Mouse (Mus musculus) heart, embryonic 15.5 days (tissue): ENCODE data around the gene Fubp3. TPM values are rescaled to one million over a fixed set of nuclear protein-coding genes. Genes with fewer than 3 reads are reported as not detected.
"Not testable (repeated sequence)": the region's sequence is repeated elsewhere in the genome, so short reads cannot be mapped to it uniquely, and the experiment has no call there.

Experiments
- ATAC-seq: fragments of 200-750 bp; cut with Nextera tagmentation; replicated peaks from 2 replicates; pipeline ENCODE4 v1.8.0; 2017; ENCODE audit warnings: low read depth, moderate TSS enrichment; ENCODE audit not compliant: insufficient number of reproducible peaks, insufficient read depth, low FRiP score
- H3K27ac ChIP-seq: fragments of 300-500 bp; sonication (generic); 2 replicates; pipeline ENCODE4 v1.5.1; 2015; ENCODE audit warnings: mild to moderate bottlenecking, inconsistent platforms
- H3K27me3 ChIP-seq: fragments of 300-500 bp; sonication (generic); 2 replicates; pipeline ENCODE4 v1.6.1; 2015; ENCODE audit warnings: inconsistent platforms
- H3K36me3 ChIP-seq: fragments of 300-500 bp; sonication (generic); 2 replicates; pipeline ENCODE4 v1.6.1; 2015; ENCODE audit warnings: mild to moderate bottlenecking, inconsistent platforms
- H3K4me1 ChIP-seq: fragments of 300-500 bp; sonication (generic); replicated peaks from 2 replicates; pipeline ENCODE4 v1.6.1; 2015; ENCODE audit warnings: inconsistent platforms
- H3K4me2 ChIP-seq: fragments of 300-500 bp; sonication (generic); 2 replicates; pipeline ENCODE4 v1.6.1; 2015; ENCODE audit warnings: inconsistent platforms, mild to moderate bottlenecking, moderate library complexity
- H3K4me3 ChIP-seq: fragments of 300-500 bp; sonication (generic); 2 replicates; pipeline ENCODE4 v1.5.1; 2015; ENCODE audit warnings: mild to moderate bottlenecking, inconsistent platforms
- H3K9ac ChIP-seq: fragments of 300-500 bp; sonication (generic); 2 replicates; pipeline ENCODE4 v1.6.1; 2015; ENCODE audit warnings: mild to moderate bottlenecking, inconsistent platforms
- H3K9me3 ChIP-seq: fragments of 300-500 bp; sonication (generic); replicated peaks from 2 replicates; pipeline ENCODE4 v1.6.1; 2016; ENCODE audit warnings: inconsistent platforms
- WGBS: fragments of 180-500 bp; shearing (Covaris S2); methylation state at CpG from one replicate; pipeline ENCODE4 v1.1.7; 2015; ENCODE audit warnings: mixed read lengths; 5-methylcytosine and 5-hydroxymethylcytosine counted together
- polyA plus RNA-seq: library from polyadenylated mRNA; unstranded; fragments of >200 nt; fragmentation: Nextera tagmentation; extraction: Ambion mirVana; gene quantifications from 2 replicates; pipeline ENCODE4 v1.2.1, GENCODE M21; 2015

Gene Fubp3
- polyA plus RNA-seq: 43.1 and 44.5 TPM in 2 replicates

DNA sequence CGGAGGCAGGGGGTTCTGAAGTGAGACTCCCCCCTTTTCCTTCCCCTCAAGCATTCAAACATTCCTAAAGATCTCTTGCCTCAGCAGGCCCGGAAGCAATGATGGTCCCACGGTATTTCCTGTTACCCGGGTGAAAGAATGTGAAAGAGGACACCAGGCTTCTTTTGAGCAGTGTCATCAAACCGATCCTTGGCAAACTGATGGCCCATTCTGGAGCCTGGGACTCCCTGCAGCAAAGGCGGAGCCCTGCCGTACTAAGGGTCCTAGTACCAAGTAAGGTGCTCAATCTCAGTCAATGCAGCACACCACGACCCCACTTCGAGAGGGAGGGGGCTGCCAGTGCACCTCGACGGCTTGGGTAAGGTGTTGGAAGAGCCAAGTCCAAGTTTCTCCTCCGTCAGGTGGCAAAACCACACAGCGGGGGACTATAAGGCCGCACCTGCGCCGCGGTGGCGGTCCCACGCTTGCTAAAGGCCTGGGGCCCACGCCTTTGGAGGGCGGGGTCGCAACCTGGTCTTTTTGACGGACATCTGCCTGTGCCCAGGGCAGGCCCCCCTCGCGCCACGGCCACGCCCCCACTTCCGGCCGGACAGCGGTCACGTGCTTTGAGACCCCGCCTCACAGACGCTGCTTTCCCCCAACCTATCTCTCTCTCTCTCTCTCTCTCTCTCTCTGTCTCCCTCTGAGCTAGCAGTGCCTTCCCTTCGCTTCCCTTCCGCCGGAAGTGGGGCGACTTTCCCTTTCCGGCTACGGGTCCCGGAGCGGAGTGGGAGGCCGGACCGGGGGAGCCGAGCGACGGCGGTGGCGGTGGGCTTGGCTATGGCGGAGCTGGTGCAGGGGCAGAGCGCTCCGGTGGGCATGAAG, at the start of gene Fubp3:
Gene Fubp3 (plus strand): TSS at position 601 of the 864 bp plus-strand sequence.
- ATAC-seq: peak; percentile 98
- Histone ChIP-seq H3K27me3 (no peaks in the 10 kb centered on the region), H3K4me1 (peaks cover 16% of the 10 kb centered on the region), H3K4me2 (peak within 1 kb of the TSS; percentile 74), H3K36me3 (no peaks in the 10 kb centered on the region), H3K27ac (peak within 1 kb of the TSS; percentile 85), H3K4me3 (peak within 1 kb of the TSS; percentile 78), H3K9ac (peak within 1 kb of the TSS; percentile 90), H3K9me3 (no peaks in the 10 kb centered on the region)
- WGBS: 1% methylated on average over 51 of the region's 51 CpGs

GRCm38 (mm10) chr2:31524641-31525040, 47.8 kb upstream of the Fubp3 start:
- no peaks in the 10 kb centered on the region for H3K9me3 ChIP-seq
- H3K4me1 ChIP-seq: no peaks in the 10 kb centered on the region
- no peak overlapping the region for H3K4me2 ChIP-seq
- H3K27ac ChIP-seq: no peak overlapping the region
- no peak overlapping the region for H3K4me3 ChIP-seq
- no peak overlapping the region for H3K9ac ChIP-seq
- H3K36me3 ChIP-seq: no peaks in the 10 kb centered on the region
- H3K27me3 ChIP-seq: peaks cover 13% of the 10 kb centered on the region
- no peak for ATAC-seq
- WGBS: 53% methylated on average over 5 of the region's 5 CpGs

DNA sequence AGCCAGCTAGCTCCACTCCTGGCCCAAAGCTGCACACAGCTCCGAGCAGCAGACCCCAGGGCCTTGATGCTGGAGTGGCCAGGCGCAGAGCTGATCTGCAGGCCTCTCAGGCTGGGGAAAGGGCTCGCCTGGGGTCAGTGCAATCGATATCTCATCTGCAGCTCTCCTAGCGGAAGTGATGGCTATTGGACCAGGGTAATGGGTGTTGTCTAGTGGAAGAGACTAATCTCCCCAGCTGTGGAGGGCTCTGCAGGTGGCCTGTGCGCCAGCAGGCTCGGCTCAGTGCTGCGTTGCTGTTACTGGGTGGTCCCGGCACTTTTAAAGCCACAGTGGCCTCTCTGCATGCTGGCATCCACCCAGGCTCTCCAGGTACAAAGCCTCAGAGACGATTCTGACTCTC, 46.7 kb upstream of the Fubp3 start:
- no peak overlapping the region for H3K4me3 ChIP-seq
- no peaks in the 10 kb centered on the region for H3K36me3 ChIP-seq
- no peaks in the 10 kb centered on the region for H3K4me1 ChIP-seq
- 40% methylated on average over 10 of the region's 10 CpGs for WGBS
- peaks cover 13% of the 10 kb centered on the region for H3K27me3 ChIP-seq
- H3K4me2 ChIP-seq: no peak overlapping the region
- no peak overlapping the region for H3K9ac ChIP-seq
- no peak for ATAC-seq
- H3K9me3 ChIP-seq: no peaks in the 10 kb centered on the region
- H3K27ac ChIP-seq: no peak overlapping the region

- H3K4me3 ChIP-seq: no peak overlapping the region
- no peaks in the 10 kb centered on the region for H3K4me1 ChIP-seq
- ATAC-seq: no peak
- no peaks in the 10 kb centered on the region for H3K9me3 ChIP-seq
- 63% methylated on average over 5 of the region's 5 CpGs for WGBS
- no peak overlapping the region for H3K27ac ChIP-seq
- H3K27me3 ChIP-seq: peaks cover 14% of the 10 kb centered on the region
- H3K9ac ChIP-seq: no peak overlapping the region
- H3K36me3 ChIP-seq: no peaks in the 10 kb centered on the region
- no peak overlapping the region for H3K4me2 ChIP-seq
Measured at GRCm38 (mm10) chr2:31530201-31530600, 42.2 kb upstream of the Fubp3 start.

DNA sequence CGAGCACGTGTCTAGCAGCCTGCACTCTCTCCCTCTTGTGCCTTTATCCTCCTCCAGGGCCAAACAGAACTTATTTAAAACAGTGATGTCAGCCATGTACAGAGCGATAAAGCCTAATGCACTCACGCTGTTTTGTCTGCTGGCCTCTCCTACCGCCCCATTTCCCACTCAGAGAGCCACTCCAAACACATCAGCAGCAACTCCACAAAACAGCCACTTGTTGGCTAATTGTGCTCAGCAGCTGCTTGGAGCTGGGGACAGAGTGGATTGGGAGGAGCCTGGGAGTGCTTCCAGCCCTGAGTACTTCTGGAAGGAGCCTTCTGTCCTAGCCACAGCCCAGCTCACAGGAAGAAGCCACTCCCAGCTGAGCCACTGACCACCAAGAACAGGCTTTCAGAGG, 35.4 kb upstream of the Fubp3 start:
- peak; percentile 85 for ATAC-seq
- Histone ChIP-seq H3K27me3 (peaks cover 16% of the 10 kb centered on the region), H3K4me1 (peaks cover 21% of the 10 kb centered on the region), H3K9me3 (no peaks in the 10 kb centered on the region), H3K4me3 (no peak overlapping the region), H3K9ac (no peak overlapping the region), H3K36me3 (no peaks in the 10 kb centered on the region), H3K4me2 (no peak overlapping the region), H3K27ac (peak overlapping the region; percentile 68)
- WGBS: 32% methylated on average over 5 of the region's 5 CpGs

GRCm38 (mm10) chr2:31538745-31539144, 33.7 kb upstream of the Fubp3 start:
- no peak overlapping the region for H3K27ac ChIP-seq
- H3K9ac ChIP-seq: no peak overlapping the region
- no peak; the same call in 1 of the 2 replicates for ATAC-seq
- H3K27me3 ChIP-seq: peaks cover 26% of the 10 kb centered on the region
- H3K4me3 ChIP-seq: no peak overlapping the region
- peaks cover 21% of the 10 kb centered on the region for H3K4me1 ChIP-seq
- H3K9me3 ChIP-seq: no peaks in the 10 kb centered on the region
- 40% methylated on average over 5 of the region's 5 CpGs for WGBS
- H3K36me3 ChIP-seq: no peaks in the 10 kb centered on the region
- H3K4me2 ChIP-seq: no peak overlapping the region

- Histone ChIP-seq H3K4me2 (no peak overlapping the region), H3K9me3 (no peaks in the 10 kb centered on the region), H3K27ac (no peak overlapping the region), H3K27me3 (peaks cover 15% of the 10 kb centered on the region), H3K4me3 (no peak overlapping the region), H3K4me1 (peaks cover 18% of the 10 kb centered on the region), H3K36me3 (no peaks in the 10 kb centered on the region), H3K9ac (no peak overlapping the region)
- ATAC-seq: no peak
- WGBS: 85% methylated on average over 5 of the region's 5 CpGs
Measured at GRCm38 (mm10) chr2:31541581-31541980, 30.9 kb upstream of the Fubp3 start.

DNA sequence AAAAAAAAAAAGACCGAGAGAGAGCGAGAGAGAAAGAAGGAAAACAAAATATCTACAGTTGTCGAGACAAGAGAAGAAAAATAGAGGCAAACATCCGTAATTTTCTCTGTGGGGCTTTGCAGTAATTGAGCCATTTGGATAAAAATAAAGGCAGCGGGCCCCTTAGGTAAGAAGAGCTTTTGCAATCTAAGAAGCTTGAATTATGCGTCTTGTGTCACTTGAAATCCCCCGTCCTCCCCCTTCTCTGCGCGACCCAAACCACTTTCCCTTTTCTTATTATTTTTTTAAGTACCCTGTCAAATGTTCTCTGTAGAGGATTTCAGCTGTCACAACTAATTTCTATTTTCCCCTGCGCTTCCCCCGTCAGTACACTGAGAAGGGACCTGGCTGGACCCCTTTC, 24.7 kb upstream of the Fubp3 start:
- H3K27ac ChIP-seq: no peak overlapping the region
- peaks cover 7% of the 10 kb centered on the region for H3K27me3 ChIP-seq
- no peak overlapping the region for H3K4me3 ChIP-seq
- H3K36me3 ChIP-seq: no peaks in the 10 kb centered on the region
- no peaks in the 10 kb centered on the region for H3K9me3 ChIP-seq
- 62% methylated on average over 11 of the region's 11 CpGs for WGBS
- ATAC-seq: no peak
- no peak overlapping the region for H3K9ac ChIP-seq
- H3K4me1 ChIP-seq: no peaks in the 10 kb centered on the region
- no peak overlapping the region for H3K4me2 ChIP-seq

GRCm38 (mm10) chr2:31550503-31550902, 21.9 kb upstream of the Fubp3 start:
- Histone ChIP-seq H3K36me3 (no peaks in the 10 kb centered on the region), H3K9ac (no peak overlapping the region), H3K4me1 (no peaks in the 10 kb centered on the region), H3K4me3 (no peak overlapping the region), H3K27ac (no peak overlapping the region), H3K9me3 (no peaks in the 10 kb centered on the region), H3K27me3 (no peaks in the 10 kb centered on the region), H3K4me2 (no peak overlapping the region)
- 78% methylated on average over 3 of the region's 3 CpGs for WGBS
- ATAC-seq: no peak

GRCm38 (mm10) chr2:31551351-31551750, 21.1 kb upstream of the Fubp3 start:
- H3K4me2 ChIP-seq, H3K27ac ChIP-seq, H3K9me3 ChIP-seq, H3K4me1 ChIP-seq, H3K9ac ChIP-seq, ATAC-seq, H3K36me3 ChIP-seq, H3K27me3 ChIP-seq, H3K4me3 ChIP-seq: not testable (repeated sequence)
- WGBS: 88% methylated on average over 3 of the region's 3 CpGs

- H3K9ac ChIP-seq: no peak overlapping the region
- H3K27me3 ChIP-seq: no peaks in the 10 kb centered on the region
- H3K36me3 ChIP-seq: no peaks in the 10 kb centered on the region
- no peak for ATAC-seq
- no peaks in the 10 kb centered on the region for H3K4me1 ChIP-seq
- no peak overlapping the region for H3K27ac ChIP-seq
- no peak overlapping the region for H3K4me2 ChIP-seq
- H3K4me3 ChIP-seq: no peak overlapping the region
- 87% methylated on average over 10 of the region's 10 CpGs for WGBS
- H3K9me3 ChIP-seq: no peaks in the 10 kb centered on the region
Measured at GRCm38 (mm10) chr2:31551971-31552370, 20.5 kb upstream of the Fubp3 start.

DNA sequence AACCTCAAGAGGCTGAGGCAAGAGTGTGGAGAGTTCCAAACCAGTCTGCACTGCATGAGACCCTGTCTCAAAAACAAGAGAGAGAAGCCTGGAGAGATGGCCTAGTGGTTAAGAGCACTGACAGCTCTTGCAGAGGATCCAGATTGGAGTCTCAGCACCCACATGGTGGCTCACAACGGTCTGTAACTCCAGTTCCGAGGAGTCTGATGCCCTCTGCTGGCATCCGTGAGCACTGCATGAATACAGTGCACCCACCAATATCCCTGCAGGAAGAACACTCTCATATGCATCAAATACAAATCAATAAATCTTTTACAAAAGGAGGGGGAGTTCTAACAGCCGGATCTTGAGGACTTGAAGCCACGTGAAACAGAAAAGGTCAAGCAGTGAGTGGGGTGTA, 17.8 kb upstream of the Fubp3 start:
- Histone ChIP-seq H3K27me3 (no peaks in the 10 kb centered on the region), H3K4me2 (no peak overlapping the region), H3K9me3 (no peaks in the 10 kb centered on the region), H3K9ac (no peak overlapping the region), H3K4me3 (no peak overlapping the region), H3K36me3 (no peaks in the 10 kb centered on the region), H3K4me1 (no peaks in the 10 kb centered on the region), H3K27ac (no peak overlapping the region)
- no peak for ATAC-seq
- WGBS: 72% methylated on average over 5 of the region's 5 CpGs
